Mouse (Mus musculus): ENCODE results near the gene Robo1.
A peak's percentile ranks its signal among the peaks of the same experiment; 100 is the strongest.

Robo1 gene

GRCm38 (mm10) chr16:72307537-72308330 is at the start of gene Robo1:
Robo1 (plus strand) TSS chr16:72308306.
- no peak for DNase-seq (ENCODE audit: low read depth)

GRCm38 (mm10) chr16:72267839-72268238 is 40.3 kb upstream of the Robo1 start:
- DNase-seq (ENCODE audit: low read depth): no peak

- no peak for DNase-seq (ENCODE audit: low read depth)
Measured at GRCm38 (mm10) chr16:72276390-72277074, 31.6 kb upstream of the Robo1 start.

- no peak for DNase-seq (ENCODE audit: low read depth)
Measured at GRCm38 (mm10) chr16:72308331-72308668, 194 bp downstream of the Robo1 start.

- DNase-seq (ENCODE audit: low read depth): no peak
Measured at GRCm38 (mm10) chr16:72327321-72327720, 19.2 kb downstream of the Robo1 start.

- DNase-seq (ENCODE audit: low read depth): no peak
Measured at GRCm38 (mm10) chr16:72328579-72328978, 20.5 kb downstream of the Robo1 start.

GRCm38 (mm10) chr16:72337757-72338156 is 29.7 kb downstream of the Robo1 start:
- DNase-seq (ENCODE audit: low read depth): no peak

GRCm38 (mm10) chr16:72350422-72350821 is 42.3 kb downstream of the Robo1 start:
- no peak for DNase-seq (ENCODE audit: low read depth)

GRCm38 (mm10) chr16:72356515-72357357 is 48.6 kb downstream of the Robo1 start:
- DNase-seq (ENCODE audit: low read depth): peak; percentile 1

- DNase-seq (ENCODE audit: low read depth): no peak
Measured at GRCm38 (mm10) chr16:72376896-72377295, 68.8 kb downstream of the Robo1 start.

GRCm38 (mm10) chr16:72381819-72382218 is 73.7 kb downstream of the Robo1 start:
- DNase-seq (ENCODE audit: low read depth): no peak

GRCm38 (mm10) chr16:72383566-72383965 is 75.5 kb downstream of the Robo1 start:
- DNase-seq (ENCODE audit: low read depth): no peak

GRCm38 (mm10) chr16:72393512-72393911 is 85.4 kb downstream of the Robo1 start:
- no peak for DNase-seq (ENCODE audit: low read depth)

GRCm38 (mm10) chr16:72398811-72399210 is 90.7 kb downstream of the Robo1 start:
- no peak for DNase-seq (ENCODE audit: low read depth)

GRCm38 (mm10) chr16:72402381-72402780 is 94.3 kb downstream of the Robo1 start:
- DNase-seq (ENCODE audit: low read depth): no peak

- DNase-seq (ENCODE audit: low read depth): no peak
Measured at GRCm38 (mm10) chr16:72409820-72410219, 101.7 kb downstream of the Robo1 start.

- DNase-seq (ENCODE audit: low read depth): no peak
Measured at GRCm38 (mm10) chr16:72411669-72412270, 103.7 kb downstream of the Robo1 start.

GRCm38 (mm10) chr16:72412879-72413278 is 104.8 kb downstream of the Robo1 start:
- DNase-seq (ENCODE audit: low read depth): no peak

- DNase-seq (ENCODE audit: low read depth): no peak
Measured at GRCm38 (mm10) chr16:72419328-72420066, 111.4 kb downstream of the Robo1 start.

- no peak for DNase-seq (ENCODE audit: low read depth)
Measured at GRCm38 (mm10) chr16:72422426-72422825, 114.3 kb downstream of the Robo1 start.

GRCm38 (mm10) chr16:72434396-72434795 is 126.3 kb downstream of the Robo1 start:
- no peak for DNase-seq (ENCODE audit: low read depth)

Measured in induced T-regulatory cell, adult 2 months (primary cell).